Mouse (Mus musculus): ENCODE measurements around the gene Rogdi.
A peak's percentile ranks its signal among the peaks of the same experiment; 100 is the strongest.

Rogdi gene

DNA sequence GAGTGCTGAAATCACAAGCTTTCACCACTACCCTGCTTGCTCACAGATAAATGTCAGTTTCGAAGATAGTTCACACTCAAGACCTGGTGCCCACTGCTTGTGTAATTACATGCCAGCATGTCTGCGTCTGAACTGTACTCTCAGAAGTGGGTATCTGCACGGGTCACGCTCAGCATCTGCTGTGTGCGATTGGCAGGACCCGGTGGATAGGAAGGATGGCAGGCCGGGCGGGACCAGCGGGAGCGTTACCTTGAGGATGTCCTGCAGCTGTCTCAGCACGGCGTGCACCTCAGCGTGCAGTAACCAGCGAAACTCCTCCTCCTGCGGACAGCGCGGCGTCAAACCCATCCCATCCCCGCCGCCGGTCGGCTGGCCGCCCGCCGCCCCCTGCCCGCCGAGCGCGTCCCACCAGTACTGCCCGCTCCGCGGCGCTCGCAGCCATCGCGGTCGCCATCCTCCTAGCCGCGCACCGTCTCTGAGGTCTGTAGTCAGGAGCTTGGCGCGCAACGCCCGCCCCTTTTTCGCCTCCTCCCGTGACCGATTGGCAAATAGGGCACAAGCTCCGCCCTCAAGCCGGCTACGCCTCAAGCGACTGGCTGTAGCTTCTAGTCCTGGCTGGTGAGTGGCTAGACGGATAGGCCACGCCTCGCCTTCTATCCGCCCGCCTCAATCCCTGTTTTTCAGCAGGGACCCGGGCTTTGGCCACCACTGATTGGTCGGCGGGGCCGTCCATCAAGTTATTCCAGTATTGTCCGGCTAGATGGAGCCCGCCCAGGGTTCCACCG lies at the start of gene Rogdi:
TSS of gene Rogdi (minus strand) at position 500 of the 785 bp plus-strand sequence.
- DNase-seq (ENCODE audit: low spot score) = peak; percentile 99

DNA sequence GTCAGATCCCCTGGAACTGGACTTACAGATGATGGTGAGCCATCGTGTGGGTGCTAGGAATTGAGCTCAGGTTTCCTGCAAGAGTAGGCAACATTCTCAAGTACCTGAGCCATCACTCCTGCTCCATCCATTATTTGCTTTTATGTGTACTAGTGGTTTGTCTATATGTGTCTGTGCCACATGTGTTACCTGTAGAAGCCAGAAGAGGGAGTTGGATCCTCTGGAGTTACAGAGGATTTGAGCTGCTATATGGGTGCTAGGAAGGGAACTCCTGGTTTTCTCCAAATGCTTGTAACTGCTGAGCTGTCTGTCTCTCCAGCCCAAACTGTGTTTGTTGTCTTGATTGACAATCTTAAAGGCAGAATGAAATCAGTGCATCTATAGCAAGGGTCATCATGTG lies 44.8 kb upstream of the Rogdi start:
- peak; percentile 13 for DNase-seq (ENCODE audit: low spot score)

DNA sequence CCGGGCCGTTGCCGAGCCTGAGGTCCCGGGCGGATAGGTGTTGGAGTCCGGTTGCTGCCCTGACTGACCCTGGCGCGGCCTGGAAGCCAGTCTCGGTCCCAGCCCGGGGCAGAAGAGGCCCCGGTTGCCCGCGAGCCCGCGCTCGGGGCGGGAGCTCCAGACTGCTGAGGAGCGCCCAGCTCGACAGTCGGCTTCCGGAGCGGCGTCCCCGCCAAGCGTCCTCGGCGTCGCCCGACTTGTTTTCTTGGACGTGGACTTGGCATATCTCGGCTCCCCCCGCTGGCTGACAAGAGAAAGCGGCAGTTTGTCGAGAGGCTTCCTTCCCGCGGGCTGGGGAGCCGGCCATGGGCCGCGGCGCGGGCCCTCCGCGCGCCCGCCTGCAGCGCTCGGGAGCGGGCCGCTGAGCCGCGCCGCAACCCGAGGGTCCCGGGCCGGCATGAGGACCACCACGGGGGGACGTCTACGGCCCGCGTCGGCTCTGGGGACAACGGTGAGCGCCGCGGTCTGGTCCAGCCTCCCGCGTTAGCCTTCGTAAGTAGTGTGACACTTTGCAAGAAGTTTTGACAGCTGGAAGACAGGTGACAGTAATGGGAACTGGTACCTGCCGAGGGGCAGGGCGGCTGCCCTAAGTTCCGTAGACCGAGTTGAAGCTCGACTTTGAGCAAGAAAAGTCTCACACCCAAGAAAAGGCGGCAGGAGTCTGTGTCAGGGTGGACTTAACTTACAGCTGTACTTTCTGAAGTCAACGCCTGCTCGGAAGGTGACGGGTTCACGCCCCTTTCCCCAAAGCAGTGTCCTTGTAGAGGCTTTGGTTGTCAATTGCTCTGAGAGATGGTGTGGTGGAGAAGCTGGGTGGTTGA lies 37.1 kb upstream of the Rogdi start:
- peak; percentile 79 for DNase-seq (ENCODE audit: low spot score)

DNA sequence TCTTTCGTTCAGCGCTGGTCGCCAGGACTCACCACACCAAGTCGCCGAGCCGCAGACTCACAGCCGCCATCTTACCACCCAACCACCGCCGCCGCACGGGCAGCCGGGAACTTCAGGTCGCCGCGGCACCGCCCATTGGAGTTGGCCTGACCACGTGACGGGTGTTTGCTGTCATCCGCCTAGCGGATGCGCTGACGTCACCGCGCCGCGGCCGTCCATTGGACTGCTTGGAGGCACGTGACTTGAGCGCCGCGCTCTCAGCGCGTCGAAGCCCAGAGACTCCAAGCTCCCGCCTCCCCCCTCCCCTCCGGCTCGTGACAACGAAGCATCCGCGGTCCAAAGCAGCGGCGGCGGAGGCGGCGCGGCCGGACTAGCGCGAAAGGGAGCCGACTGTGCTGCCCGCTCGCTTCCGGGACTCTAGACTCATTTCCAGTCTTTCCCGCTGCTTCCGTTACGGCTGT lies 36.5 kb upstream of the Rogdi start, which contains the start of the genes Glyr1 and Ubn1:
TSS of gene Glyr1 (minus strand) at position 90 of the 461 bp plus-strand sequence.
TSS of gene Ubn1 (plus strand) at position 284 of the 461 bp plus-strand sequence.
- peak; percentile 99 for DNase-seq (ENCODE audit: low spot score)

DNA sequence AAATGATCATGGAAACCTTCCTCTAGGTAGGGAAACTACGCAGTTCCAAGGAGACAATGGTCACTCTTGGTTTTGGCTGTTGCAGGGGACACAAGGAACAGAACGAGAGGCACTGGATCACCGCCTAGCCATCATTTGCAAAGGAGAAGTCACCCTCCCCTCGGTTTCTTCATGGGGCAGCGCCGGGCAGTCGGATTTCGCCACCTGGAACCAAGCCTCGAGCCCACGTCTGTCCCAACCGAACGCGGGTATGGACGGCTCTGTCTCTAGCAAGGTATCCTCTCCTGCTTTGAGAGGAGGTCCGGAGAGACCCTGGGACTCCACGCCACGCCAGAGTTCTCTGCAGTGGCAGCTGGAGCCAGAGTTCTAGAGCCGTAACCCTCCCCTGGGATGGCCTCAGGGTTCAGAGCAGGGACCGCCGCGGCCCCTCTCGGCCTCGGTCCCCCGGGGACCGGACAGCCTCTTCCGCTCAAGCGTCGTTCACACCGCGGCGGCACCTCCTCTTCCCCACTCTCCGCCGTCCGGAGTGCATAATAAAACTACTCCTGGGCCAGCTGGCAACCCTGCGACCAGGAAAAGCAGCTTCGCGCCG lies 35.9 kb upstream of the Rogdi start:
- peak; percentile 10 for DNase-seq (ENCODE audit: low spot score)

DNA sequence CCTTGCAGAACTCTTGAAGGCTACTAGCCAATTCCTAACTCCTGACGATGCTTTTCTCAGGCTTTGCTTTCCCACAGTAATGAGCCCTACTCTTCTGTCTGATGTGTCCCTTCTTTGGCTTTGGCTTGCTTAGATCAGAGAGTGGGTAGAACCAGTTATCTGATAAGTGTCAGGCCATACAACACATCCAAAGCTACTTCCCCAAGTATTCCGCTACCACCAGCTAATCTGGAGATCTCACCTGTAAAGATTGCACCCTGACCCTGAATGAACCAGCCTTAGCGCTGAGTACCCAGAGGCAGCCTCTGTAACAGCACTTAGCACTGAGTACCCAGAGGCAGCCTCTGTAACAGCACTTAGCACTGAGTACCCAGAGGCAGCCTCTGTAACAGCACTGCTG lies 32.0 kb upstream of the Rogdi start:
- DNase-seq (ENCODE audit: low spot score) = no peak

DNA sequence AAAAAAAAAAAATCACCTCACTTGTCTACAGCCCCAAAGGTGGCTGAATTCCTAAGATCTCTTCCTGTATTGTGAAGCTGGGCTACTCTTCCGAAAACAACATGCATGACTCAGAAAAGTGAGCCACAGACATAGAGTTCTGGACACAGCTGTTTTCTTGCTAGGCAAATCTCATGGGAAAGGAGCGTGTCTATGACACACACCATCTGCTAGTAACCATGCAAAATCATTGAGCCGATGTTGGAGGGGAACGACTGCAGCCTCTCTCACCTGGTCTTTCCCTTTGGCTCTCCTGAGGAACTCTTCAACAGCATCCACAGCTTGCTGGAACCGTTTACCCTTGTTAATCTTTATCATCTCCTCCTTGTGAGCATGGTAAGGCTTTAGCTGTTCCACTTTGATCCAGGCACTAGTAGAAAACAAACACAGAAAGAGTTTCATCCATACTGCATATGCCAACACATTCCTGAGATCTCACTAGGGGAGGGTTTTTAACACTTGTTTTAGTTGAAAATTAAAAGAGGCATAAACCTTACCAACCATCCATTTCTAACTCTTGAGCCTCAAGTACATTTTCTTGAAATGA lies 23.4 kb upstream of the Rogdi start:
- DNase-seq (ENCODE audit: low spot score) = no peak

DNA sequence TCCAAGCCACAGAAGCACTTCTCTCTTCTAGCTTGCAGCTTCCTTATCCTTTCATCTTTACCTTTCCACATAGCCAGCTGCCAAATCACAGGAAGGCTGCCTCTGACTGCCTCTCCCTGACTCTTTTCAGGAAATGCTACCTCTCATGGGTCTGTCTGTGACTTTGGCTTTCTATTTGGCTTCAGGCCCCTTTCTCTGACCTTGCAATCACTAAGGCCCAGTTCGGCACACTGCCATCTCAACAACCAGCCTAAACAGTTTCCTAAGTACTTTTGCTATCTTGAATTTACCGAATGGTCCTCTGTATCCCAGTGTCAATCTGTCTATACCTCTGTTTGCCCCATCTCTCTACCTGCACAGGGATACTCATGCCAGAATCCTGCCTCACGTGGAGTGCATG lies 22.2 kb upstream of the Rogdi start:
- DNase-seq (ENCODE audit: low spot score) = no peak

DNA sequence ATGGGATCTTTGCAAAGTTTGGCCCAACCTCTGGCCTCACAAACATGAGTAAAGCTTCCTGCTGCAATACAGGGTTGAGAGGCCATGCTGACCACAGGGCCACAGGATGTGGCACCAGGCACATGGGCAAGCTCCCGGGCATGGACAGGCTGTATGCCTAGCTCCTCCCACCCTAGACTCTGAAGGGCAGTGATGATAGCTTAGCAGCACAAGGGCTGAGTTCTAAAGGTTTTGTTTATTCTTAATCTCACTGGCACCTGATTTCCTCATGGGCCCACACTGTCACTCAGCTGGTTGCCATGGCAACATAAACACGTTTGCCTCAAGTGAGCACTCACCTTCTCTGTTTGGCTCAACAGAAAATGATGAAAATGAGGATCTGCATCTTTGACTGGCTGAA lies 16.5 kb upstream of the Rogdi start:
- DNase-seq (ENCODE audit: low spot score) = peak; percentile 66

DNA sequence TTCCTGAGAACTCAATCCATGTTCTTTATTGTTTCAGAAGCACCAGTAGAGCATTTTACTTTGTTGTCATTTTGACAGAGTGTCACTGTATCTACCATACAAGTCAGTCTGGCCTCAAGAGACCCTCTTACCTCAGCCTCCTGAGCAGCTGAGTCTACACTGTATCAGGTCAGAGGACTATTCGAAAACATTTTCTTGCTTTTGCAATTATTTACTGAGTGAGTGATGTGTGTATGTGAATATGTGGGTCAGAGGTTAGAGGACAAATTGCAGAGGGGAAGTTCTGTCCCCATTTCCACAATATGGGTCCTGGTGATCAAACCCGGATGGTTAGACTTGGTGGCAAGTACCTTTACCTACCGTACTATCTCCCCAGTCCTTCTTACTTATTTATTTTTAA lies 10.7 kb upstream of the Rogdi start:
- DNase-seq (ENCODE audit: low spot score) = no peak

DNA sequence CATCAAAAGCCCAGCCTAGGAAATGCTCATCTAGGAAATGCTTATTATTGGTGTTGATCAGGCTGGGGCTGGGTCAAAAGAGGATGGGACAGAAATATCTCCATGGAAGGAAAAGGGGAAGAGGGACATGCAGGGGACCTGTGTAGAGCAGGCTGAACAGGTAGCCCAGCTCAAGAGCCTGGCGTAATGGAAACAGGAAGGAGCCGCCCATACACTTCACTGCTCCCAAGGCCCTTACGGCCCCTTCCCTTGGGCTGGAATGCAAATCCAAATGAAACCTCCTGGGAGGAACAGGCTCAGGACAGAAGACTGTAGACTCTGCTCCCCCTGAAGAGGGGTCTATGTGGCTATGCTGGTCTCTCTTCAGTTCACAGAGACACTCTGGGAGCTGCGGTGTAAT lies 1.2 kb upstream of the Rogdi start:
- peak; percentile 48 for DNase-seq (ENCODE audit: low spot score)

DNA sequence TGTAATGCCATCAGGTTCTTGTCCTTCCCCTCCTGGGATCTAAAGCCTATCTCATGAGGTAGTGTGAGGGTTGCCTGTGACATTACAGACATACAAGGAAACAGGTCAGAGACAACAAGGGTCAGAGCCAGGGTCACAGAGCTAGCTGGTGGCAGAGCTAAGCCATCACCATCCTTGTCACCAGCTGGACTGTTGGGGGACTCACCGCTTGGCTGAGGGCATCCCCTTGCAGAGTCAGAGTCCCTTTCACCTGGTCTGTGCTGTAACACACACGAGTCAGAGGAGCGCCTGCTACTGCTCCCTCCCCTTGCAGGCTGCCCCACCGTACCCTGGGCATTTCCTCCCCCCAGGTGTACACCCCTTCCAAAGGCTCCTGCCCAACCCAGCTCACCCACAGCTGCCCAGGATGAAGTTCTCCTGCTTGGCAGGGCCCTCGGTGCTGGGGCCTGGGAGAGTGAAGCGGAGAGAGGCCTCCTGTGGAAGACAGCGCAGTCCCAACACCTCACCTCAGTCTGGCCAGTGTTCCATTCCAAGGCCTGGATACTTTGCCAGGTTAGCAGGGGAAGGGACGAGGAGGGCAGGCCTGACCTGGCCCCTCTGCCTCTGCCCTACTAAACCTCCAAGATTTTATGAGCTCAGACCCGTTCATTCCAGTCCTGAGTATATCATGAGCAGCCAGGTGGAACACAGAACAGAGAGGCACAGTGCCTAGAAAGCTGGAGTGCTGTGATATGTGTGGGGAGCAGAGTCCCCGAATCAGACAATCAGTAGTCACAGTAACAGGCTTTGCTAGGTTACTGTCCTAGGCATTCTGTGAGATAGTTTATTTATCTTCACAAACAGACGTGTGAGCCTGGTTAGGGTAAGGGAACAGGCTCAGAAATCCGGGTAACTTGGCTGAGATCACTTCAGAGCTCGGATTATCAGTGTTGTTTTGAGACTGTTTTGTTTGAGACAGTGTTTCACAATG lies 1.0 kb downstream of the Rogdi start:
- DNase-seq (ENCODE audit: low spot score) = no peak

DNA sequence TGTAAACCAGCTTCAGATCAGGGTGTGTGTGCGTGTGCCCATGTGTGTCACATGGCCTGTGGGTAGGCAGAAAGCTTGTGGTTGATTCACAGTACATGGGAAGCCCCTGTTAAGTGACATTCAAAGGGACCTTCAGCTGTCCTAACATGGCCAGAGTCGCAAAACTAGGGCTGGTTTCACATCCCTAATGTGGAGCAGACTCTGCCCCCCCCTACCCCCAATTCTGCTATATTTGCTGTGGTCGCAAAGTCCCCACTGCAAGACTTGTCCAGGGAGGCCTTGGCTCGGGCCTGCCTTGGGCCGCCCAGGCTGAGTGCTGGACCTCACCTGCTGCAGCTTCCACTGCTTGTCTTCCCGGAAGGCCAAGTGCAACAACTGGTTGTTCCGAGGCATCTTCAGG lies 2.1 kb downstream of the Rogdi start:
- DNase-seq (ENCODE audit: low spot score) = no peak

DNA sequence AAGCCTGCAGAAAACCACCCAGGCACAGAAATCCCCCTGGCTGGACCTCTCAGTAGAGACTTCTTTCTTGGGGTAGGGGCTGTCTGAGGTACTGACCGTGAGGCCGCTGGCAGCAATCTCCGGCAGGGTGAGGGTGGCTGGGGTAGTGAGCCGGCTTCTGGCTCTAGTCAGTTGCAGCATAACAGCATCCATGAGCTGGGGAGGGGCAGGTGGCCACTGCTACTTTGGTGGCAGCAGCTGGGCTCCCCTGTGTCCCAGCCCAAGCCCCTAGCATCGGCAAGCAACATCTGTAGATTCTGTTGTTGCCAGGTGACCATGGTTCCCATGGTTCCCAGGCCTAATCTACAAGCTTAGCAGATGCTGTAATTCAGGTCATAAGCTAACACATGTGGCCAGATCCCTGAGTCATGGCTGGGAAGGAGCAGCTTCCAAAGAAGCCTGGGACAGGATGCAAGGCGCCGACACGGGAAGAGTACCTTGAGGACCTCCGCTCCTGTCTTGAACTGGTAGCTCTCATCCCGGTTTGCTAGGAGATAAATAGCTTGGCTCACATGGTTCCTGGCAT lies 2.9 kb downstream of the Rogdi start:
- DNase-seq (ENCODE audit: low spot score) = no peak

DNA sequence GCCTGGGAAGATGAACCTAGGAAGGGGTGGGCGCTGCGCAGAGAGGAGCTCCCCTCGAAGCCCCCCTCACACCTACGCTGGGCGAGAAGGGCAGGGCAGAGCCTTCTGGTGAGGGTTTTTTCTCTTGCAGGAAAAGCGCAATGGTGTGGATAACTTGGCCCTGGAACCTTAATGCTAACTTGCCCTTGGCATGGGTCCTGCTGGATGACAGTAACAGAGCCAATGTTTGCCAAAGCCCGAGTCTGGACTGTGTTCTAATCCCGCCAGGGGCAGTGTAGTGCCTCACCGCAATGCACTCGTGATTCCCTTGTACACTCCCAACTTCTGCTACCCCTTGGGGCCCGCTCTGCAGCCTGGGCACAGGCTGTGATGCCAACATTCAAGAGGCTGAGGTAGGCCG lies 5.3 kb downstream of the Rogdi start:
- no peak for DNase-seq (ENCODE audit: low spot score)

DNA sequence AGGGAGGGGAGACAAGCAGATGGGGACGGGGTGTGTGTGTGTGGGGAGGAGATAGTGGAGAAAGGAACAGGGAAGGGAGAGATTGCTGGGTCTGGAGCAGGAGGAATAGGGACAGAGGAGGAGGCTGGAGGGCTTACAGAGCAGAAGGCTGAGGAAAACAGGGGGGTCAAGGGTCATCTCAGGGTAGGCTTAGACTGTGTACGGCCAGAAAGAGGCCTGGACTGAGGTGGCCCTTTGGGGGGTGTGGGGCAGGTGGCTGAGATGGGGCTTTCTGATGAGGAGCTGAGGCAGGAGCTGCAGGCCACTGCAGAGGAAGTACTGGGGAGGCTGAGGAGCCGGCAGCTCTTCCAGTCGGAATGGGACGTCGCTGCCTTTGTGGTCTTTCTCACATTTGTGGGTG lies 5.9 kb downstream of the Rogdi start:
- no peak for DNase-seq (ENCODE audit: low spot score)

DNA sequence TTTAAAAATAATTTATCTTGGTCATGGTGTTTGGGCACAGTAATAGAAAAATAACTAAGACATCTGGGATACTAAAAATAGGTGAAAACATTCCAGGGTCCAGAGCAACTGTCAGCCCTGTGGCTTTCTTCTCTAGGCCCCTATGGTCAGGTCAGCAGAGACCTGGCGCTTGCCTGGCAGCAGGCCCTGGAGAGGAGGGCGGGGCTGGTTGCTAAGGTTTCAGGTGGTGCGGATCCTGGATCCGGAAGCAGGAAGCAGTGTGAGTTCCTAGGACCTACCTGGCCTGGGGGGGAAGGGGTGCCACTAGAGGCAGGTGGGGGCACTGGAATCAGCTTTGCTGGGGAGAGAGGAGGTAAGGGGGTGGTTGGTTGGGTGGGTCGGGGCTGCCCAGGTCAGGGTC lies 6.3 kb downstream of the Rogdi start, which contains the start of gene Smim22:
TSS of gene Smim22 (plus strand) at position 222 of the 400 bp plus-strand sequence.
- peak; percentile 84 for DNase-seq (ENCODE audit: low spot score)

DNA sequence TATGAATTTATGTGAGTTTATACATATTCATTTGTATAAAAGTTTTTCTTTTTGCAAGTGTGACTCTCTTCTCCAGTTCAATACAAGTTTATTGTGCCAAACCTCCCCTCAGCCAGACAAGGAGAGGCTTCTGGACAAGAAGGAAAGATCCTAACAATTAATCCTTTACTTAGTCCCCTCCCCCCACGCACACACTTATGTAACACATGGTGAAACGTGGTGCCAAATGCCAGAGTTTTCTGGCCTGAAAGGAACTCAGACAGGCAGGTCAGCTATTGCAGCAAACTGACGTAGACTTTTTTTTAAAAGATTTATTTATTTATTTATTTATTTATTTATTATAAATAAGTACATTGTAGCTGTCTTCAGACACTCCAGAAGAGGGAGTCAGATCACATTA lies 12.7 kb downstream of the Rogdi start:
- no peak for DNase-seq (ENCODE audit: low spot score)

DNA sequence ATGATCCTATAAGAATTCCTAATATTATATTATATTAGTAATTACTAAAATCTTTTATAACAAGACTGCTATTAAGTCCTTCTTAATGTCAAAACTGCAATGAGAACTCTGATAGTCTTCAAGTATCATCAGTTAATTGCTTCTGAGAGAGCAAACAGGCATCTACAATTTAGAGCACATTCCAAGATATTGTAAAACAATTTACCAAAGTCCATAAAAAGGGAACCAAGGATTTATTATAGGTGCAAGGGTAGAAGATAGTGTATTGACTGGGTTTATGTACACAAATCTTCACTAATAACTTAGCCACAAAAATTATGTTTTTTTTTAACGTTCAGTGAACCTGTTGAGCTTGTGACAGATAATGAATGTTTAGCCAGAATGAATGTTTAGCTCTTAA lies 14.4 kb downstream of the Rogdi start:
- no peak for DNase-seq (ENCODE audit: low spot score)

DNA sequence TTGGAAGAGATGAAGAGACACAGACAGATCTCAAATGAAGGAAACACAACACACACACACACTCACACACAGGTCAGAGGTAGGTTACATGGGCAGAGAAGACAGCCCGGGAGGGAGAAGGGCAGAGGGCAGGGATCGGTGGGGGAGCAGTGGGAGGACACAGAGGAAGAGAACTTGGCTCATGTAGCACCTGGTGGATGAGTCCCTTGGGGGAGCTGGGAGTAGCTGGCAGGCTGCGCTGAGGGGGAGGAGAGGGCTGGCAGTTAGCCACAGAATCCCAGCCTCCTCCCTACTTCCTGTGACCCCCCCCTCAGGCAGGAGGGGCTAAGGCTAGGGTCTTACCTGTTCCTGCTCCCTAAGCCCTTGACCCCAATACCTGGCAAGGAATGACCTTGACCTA lies 15.8 kb downstream of the Rogdi start, which contains the start of gene Sept12:
TSS of gene Sept12 (minus strand) at position 300 of the 400 bp plus-strand sequence.
- no peak for DNase-seq (ENCODE audit: low spot score)

All from lung, postnatal 25 days (tissue).